Mouse (Mus musculus): ENCODE data around the gene Cntn5.

The Cntn5 gene

DNA sequence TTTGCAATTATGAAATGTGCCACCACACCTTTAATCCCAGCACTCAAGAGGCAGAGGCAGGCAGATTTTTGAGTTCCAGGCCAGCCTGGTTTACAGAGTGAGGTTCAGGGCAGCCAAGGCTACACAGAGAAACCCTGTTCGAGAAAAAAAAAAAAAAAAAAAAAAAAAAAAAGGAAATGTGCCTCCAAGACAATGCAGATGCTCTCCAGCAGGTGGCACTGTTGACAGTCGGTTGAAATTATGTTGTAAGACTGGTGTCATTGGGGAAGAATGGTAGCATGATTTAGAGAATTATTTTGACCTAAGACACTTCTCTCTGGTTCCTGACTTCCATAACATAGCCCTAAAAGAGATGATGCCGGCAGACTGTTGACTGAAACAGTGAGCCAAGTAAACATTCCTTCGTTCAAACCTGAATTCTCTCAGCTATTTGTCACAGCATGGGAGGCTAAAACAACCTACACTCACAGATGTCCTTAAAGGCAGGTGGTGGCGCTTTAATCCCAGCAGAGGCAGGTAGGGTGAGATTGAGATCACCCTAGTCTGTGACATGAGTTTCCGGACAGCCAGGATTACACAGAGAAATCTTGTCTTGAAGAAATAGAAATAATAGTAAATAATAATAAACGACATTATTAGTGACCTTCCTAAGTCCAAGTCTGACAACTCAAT lies 579.7 kb downstream of the Cntn5 start:
- ChIA-PET POLR2A (interaction anchor here in 1 of 4 experiments (1.0 kb wide), 1 partner anchor 59 kb away, joined by 3 read pairs; no protein-coding TSS in a partner anchor), CTCF (interaction anchor here (0.8 to 2.2 kb wide), 8 partner anchors 24 to 436 kb away, joined by 3 to 20 read pairs (median 4); no protein-coding TSS in a partner anchor)

DNA sequence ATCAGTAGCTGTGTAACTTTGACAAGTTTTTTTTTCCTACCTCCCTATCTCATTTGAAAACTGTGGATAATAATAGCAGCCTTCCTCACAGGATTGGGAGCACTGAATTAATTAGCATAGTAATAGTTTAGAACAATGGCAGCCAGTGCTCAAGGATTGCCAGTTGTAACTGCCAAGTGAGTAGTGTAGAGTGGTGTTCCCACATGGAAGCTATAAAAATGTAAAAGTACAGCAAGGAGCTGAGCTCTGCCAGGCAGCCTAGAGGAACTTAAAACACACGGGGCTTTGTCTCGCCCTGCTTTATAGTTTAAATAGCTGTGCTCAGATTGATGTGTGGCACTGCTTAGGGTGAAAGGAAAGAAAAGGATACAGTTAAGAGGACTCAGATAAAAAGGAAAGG lies 635.2 kb downstream of the Cntn5 start:
- CTCF ChIA-PET, result no interaction called here
- POLR2A ChIA-PET, result no interaction called here

DNA sequence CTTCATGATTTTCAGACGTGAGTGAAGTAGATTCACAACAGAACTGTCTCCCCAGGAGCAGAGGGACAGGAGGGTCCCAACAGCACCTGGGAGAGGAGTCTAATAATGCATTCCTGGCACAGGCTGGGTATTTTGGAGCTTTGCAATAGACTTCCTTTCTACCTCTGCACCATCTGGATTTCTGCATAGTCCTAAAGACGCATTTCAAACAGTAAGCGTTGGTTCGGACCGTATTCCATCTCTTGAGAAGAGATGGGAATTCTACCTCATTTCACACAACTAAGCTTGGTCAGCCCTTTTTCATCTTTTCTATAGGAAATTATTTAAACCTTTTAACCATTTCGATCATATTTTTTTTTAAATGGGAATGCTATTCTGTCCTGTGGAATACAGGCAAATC lies 635.7 kb downstream of the Cntn5 start:
- ChIA-PET CTCF (no interaction called here), POLR2A (no interaction called here)

DNA sequence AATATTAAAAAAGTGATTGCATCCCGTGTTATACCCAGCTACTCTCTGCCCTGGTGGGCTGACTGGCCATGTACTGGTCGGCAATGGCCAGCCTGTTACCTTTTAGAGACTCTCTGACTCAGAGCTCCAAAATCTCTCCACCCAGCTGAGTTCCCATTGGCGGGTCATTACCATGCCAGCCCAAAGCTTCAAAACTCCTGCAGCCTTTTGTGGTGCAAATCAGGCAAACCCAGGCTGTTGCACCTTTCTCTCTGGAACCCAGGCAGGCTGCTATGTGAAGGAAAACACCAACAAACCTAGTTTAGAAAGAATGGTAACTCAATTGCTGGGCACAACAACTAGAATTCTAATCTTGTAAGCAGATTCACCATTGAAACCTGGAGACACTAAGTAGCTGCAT lies 639.0 kb downstream of the Cntn5 start:
- POLR2A ChIA-PET, result interaction anchor here in 2 of 4 experiments (0.7 to 0.9 kb wide), 2 partner anchors 9 to 59 kb away, joined by 3 to 5 read pairs; no protein-coding TSS in a partner anchor

DNA sequence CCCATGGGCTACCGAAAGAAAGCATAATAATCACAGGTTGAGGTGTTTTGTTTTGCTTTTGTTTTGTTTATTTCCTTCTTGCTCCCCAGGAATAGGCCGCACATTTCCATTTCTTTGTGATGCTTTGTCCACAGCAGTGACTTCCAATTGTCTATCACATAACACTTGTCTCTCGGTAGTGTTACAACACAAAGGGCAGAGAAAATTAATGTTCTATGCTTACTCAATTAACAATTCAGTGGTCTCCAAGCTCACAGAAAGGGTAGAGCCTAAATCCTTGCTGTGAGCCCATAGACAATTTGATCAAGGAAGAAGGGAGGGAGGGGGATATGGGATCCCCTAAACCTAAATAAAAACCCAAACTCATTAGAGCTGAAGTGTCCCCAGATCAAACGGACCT lies 671.2 kb downstream of the Cntn5 start:
- ChIA-PET CTCF (interaction anchor here in 1 of 4 experiments (0.5 kb wide), 1 partner anchor 937 kb away, joined by 3 read pairs; no protein-coding TSS in a partner anchor), POLR2A (no interaction called here)

More for the DNA sequence above, 639.0 kb downstream of the Cntn5 start:
- CTCF ChIA-PET, result interaction anchor here in 1 of 4 experiments (0.6 to 0.9 kb wide), 2 partner anchors 10 to 154 kb away, joined by 3 to 7 read pairs; no protein-coding TSS in a partner anchor

DNA sequence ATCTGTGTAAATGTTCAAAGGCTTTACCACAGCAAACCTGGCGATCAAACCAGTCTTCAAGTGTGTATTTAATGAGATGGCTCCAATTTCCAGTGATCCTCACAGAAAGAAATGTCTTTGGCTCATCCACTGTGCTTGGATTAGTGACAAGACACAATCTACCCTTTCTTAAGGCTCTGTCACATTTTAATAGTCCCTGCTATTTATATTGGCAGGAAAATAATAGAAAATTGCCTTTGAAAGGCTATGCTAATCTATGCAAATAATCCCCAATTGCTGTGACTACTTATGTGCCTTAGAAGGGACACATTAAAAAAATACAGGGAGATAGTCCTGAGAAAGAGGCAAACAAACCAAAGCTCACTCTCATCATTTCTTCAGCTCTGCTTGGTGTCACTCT lies 672.5 kb downstream of the Cntn5 start:
- CTCF ChIA-PET, result interaction anchor here in 1 of 4 experiments (0.6 kb wide), 1 partner anchor 1531 kb away, joined by 6 read pairs; no protein-coding TSS in a partner anchor

DNA sequence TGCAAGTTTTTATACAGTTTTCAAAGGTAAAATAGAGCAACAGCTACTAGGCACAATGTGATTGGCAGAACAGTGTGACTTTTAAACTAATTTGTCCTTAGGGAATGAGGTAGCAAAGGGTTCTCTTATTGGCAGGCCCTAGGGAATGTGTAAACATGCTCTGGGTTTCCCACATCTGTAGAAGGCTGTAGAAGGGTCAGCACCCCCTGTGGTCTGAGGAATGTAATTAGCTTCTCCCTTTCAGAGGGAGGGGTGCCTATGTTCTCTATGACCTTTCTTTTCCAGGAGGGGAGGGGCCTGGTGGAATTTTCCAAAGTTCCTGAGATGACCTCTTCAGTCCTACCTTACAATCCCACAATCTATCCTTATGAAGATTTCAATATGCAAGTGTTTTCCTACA lies 673.6 kb downstream of the Cntn5 start:
- ChIA-PET CTCF (no interaction called here), POLR2A (interaction anchor here in 1 of 4 experiments (0.6 kb wide), 1 partner anchor 31 kb away, joined by 4 read pairs; no protein-coding TSS in a partner anchor)

More for the DNA sequence above, 672.5 kb downstream of the Cntn5 start:
- POLR2A ChIA-PET, result interaction anchor here in 1 of 4 experiments (0.5 kb wide), 1 partner anchor 356 kb away, joined by 4 read pairs; no protein-coding TSS in a partner anchor

DNA sequence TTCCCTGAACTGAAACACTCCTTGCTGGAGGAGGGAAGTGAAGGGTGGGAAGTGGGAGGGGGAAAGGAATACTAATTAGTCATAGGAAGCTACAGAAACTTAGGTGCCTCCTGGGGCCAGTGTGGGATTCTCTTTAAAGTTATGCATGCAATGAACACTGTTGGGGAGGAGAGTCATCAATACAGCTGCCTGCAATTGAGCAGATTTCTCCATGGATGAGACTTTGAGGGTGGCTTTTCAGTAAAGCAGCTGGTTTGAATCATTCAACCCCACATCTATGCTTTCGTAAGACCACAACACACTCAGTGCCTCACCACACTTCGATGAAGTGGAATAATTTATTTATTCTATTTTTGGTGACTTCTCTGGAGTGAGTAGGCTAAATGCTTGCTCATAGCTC lies 674.9 kb downstream of the Cntn5 start:
- POLR2A ChIA-PET, result interaction anchor here in 1 of 4 experiments (1.0 kb wide), 1 partner anchor 11 kb away, joined by 4 read pairs; no protein-coding TSS in a partner anchor
- CTCF ChIA-PET, result no interaction called here

DNA sequence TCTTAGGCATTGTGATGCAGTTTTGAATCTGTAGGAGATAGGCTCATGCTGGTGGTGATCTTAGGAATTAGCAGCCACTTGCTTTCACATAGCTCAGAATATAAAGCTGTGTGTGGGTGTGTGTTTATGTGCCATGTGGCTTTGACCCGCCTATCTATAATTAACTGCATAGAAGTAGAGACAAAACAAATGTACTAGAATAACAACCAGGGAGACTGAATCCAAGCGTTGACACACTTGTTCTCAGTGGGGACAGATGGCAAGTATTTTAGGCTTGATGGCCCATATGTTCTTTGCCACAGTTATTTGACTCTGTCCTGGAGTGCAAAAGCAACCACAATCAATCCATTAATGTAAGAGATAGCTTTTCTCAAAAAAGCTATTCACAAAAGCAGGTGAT lies 678.6 kb downstream of the Cntn5 start:
- ChIA-PET POLR2A (no interaction called here), CTCF (no interaction called here)

DNA sequence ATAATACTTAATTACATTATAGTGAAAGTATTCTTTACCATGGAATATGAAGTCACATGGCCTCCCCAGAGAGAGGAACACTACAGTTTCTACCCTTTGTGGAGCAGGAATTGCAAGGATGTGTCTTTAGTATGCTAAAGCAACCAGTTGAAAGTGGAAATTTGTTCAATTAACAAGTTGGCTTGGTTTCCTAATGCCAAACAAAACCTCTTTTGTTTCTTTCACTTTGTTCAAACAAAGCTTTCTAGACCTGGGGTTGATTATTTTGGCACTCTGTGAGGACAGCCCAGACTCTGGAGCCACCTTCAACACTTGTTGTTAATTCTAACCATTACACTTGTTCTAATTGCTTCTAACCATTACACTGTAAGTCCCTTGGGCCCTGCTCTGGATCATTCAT lies 718.5 kb downstream of the Cntn5 start:
- CTCF ChIA-PET, result no interaction called here
- POLR2A ChIA-PET, result no interaction called here

DNA sequence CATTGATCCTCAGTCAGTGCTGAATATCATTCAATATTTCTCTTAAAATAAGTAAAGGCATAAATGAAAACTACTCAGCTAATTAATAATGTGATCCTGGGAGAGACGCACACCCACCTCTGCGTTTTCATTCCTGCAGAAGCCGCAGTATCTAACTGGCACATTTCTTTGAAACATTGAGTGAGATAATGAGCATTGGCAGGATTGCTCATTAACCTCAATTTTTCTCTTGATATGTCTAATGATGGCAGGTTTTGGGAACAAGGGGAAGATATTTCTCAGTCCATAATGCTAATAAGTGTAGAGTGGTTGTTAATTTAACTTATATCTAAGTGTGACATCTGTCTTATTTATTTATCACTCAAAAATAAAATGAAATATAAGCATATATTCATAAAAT lies 734.0 kb downstream of the Cntn5 start:
- ChIA-PET POLR2A (no interaction called here), CTCF (no interaction called here)

DNA sequence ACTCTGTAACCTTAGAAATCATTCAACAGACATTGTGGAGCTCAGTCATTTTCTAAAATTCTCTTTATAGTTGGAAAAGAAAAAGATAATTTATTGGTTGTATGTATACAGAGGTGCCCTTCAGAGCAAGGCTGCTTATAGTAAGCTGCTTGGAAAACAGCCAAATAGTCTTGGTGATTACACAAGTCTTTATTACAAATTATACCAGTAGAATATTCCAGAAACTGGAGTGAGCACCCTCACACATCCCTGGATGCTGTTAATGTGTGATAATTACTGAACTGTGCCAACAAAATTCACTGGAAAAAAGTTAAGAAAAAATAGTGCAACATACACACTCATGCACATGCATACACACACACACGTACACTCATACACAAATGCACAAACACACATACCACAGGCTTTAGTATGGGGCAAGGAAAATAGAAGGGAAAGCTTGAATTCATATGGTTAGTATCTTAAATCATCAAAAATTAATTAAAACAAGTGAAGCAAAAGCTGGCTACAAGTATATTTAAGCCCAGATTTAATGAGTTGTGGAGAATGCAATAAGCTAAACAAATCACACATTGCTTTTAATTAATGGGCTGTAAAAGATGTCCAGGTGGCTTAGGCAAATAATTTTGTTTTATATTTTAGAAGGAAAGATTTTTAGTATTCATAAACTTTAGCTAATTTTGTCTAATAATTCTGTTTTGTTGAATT lies 783.1 kb downstream of the Cntn5 start:
- CTCF ChIA-PET, result no interaction called here
- POLR2A ChIA-PET, result no interaction called here

DNA sequence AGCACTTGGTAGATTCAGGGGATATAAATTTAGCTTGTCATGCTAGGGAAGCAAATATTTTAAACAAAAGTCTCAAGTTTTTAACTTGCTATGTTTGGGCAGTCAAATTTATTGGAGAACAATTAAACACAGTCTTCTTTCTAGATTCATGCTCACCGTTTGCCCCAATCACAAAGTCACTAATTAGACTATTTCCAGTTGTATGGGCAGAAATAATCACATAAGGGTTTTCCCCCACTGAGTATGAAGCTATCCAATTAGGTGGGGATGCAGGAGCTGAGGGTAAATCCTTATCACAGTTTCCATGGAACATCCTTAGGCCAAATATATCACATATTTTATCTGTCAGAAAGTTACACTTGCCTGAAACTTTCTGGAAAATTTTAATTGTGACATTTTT lies 788.0 kb downstream of the Cntn5 start:
- CTCF ChIA-PET, result no interaction called here
- POLR2A ChIA-PET, result no interaction called here

DNA sequence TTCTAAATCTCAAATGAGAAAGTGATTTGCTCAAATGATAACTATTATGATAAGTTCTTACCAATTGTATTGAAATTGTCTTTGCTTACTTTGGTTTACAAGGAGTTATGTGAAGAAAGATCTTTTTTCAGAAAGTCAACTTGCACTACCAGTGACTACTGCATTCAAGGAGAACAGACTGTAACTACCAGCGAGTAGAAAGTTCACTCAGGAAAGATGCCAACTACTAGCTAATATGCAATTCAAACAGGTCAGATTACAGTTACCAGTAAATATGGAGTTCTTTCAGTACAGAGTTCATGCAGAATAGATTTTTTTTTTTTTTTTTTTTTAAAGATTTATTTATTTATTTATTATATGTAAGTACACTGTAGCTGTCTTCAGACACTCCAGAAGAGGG lies 795.4 kb downstream of the Cntn5 start:
- POLR2A ChIA-PET, result no interaction called here
- CTCF ChIA-PET, result interaction anchor here in 2 of 4 experiments (0.7 kb wide), 2 partner anchors 9 to 356 kb away, joined by 3 to 5 read pairs; no protein-coding TSS in a partner anchor

DNA sequence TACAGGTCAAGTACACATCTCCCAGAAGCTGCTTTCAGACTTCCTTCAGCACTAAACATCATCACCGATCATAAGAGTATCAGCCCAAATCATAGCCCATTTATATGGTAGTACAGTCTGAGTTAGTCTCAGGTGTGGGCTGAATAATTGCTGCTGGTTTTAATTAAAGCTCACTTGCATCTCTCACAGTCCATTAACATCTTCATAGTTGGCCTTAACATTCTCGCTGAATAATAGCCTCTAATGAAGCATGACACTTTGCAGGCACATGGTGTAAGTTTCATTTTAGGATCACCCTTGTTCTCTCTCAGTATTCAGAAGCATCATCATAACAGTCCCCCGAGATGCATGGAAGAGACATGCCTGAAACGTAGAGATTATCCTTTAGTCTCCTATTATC lies 796.7 kb downstream of the Cntn5 start:
- CTCF ChIA-PET, result no interaction called here
- POLR2A ChIA-PET, result no interaction called here

DNA sequence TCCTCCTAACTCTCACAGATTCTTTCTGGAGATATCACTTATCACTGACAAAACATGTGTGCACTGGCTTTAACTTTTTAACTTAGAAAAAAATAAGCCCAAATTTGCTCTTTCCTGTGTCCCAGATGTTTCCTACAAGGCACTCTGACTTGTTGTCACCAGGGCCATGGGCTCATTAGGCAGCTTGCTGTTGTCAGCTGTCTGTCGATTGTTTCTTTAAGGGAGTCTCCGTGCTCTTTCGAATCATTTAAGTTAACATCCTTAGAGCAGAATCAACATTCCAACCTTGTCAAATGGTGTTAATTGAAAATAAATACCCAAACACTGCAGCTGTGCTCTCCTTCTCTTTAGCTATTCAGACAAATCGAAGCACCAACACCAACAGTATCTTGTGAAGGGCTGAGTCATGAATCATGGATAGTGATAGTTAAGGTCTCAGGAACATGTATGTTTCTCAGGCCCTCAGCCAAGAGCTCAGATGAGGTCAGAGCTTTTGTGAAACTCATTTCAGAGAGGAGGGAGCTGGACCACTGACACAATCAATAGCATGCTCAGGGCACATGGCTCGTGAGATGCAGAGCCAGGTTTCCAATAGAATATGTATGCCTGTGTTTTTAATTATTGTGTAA lies 802.6 kb downstream of the Cntn5 start:
- ChIA-PET CTCF (no interaction called here), POLR2A (no interaction called here)

DNA sequence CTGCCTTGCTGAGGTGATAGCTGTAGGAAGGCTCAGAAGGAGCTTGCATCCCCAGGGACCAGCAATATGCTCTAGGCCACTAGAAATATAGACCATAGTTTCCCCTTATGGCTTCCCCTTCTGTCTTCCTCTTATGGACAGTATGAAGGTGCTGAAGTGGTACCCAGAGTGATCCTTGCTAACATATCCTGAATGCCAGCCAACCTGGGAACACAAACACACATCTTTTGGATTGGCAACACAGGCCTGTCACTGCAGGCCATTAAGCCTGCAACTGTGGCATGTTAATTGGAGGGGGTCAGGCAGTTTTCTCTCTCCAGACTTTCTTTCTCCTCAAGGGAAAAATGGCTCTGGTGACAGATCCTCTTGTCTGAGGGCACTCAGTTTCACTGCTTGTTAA lies 828.3 kb downstream of the Cntn5 start:
- ChIA-PET CTCF (no interaction called here), POLR2A (no interaction called here)

DNA sequence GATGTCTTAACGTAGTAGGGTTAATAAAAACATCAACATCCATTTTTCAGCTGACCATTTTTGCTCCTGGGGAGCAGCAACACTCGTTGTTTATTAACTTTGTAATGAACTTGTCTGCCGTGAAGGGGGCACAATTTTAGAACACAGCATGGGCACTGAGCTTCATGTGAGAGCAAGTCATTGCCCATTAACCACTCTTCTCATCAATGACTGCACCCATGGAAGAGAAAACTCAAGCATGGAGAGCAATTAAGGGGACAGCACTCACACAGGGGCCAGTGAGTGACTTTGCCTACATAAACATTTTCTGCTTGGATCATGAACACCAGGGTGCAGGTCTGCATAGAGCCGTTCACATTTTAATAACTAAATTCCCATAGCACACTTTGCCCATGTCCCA lies 831.2 kb downstream of the Cntn5 start:
- CTCF ChIA-PET, result no interaction called here
- POLR2A ChIA-PET, result no interaction called here

DNA sequence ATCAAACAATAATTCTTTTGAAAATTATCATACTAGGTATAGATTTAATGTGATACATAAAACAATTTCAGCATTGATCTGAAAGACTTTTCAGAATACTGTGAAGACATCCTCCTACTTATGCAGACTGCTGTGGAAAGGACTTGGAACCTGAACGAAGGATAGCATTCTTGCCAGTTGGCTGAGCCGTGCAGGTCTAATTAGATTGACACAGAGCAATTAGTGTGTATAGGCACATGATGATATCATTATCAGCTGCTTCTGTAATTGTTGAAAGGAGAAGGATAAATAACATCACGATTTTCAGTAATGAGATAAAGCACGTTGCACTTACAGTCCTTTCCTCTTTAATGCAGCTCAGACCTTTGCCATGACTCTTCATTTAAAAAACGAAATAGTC lies 831.7 kb downstream of the Cntn5 start:
- CTCF ChIA-PET, result no interaction called here
- POLR2A ChIA-PET, result no interaction called here

DNA sequence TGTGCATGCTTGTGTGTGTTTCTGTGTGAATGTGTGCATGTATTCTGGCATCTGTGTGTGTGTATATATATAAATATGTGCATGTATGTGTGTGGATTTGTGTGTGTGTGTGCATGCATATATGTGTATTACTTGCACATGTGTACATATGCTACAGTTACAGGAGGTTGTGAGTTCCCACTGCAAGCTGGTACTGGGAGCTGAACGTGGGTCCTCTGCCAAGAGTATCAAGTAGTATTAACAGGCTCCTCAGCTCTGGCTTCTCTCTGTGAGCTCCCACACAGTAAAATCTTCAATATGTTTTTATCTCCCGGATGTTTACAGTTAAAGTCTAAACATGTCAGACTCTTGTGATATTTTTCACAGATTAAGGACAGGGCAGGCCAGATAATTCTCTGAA lies 833.3 kb downstream of the Cntn5 start:
- POLR2A ChIA-PET, result no interaction called here
- CTCF ChIA-PET, result no interaction called here
